ENCODE assay signal across 27 mouse cellular contexts in genomic region chr19:21860132-21860531, GRCm38 (mm10).
DNase-seq lines count a peak whose midpoint lies in the region; ATAC-seq lines count a peak whose summit lies in the region.
"Had no signal": no experiment of that assay in that cellular context is flagged by ENCODE, and none has a peak within 500 bp of the region (broad histone marks: within the 10 kb centered on the region; RNA-seq: fewer than 3 reads in every experiment).

No protein-coding gene starts in this region.

- H3K36me3 ChIP-seq in heart, embryonic 10.5 days: peaks cover 27% of the 10 kb centered on the region
- peaks cover 12% of the 10 kb centered on the region for H3K36me3 ChIP-seq in heart, embryonic 11.5 days (ENCODE audit: control insufficient read depth, insufficient read depth, low read length)

- DNase-seq in heart, embryonic 10.5 days (ENCODE audit: low spot score): no peak
- DNase-seq in A20 (ENCODE audit: low read depth, low spot score): peak; percentile 85
- peak; percentile 48 to 60 for DNase-seq in spleen, adult 18-20 months
- no peak for DNase-seq in kidney, postnatal 25 days
- DNase-seq in cerebellum, adult 9-10 months: no peak
- no peak for DNase-seq in layer of hippocampus, adult 18-20 months (ENCODE audit: low spot score in 2 of 2)
- DNase-seq: cerebellum, adult 11 months; cerebellum, postnatal 14 days; forebrain, postnatal 0 days; gastrocnemius, postnatal 14 days; kidney, adult 8-10 months; kidney, postnatal 14 days; layer of hippocampus, adult 9-11 months; left cerebral cortex, postnatal 4 days; liver; thymus, postnatal 25 days had no signal

- H3K4me3 ChIP-seq in heart, embryonic 10.5 days: no peak overlapping the region
- H3K4me3 ChIP-seq in heart, embryonic 11.5 days (ENCODE audit: low read depth, low read length): no peak overlapping the region
- H3K4me3 ChIP-seq: embryonic facial prominence, embryonic 12.5 days; hindbrain, embryonic 15.5 days; left cerebral cortex, adult 2 months; midbrain, embryonic 12.5 days; myocyte; neural tube, embryonic 13.5 days had no signal

- H3K4me2 ChIP-seq in heart, embryonic 11.5 days: no peak overlapping the region
- H3K4me2 ChIP-seq: embryonic facial prominence, embryonic 12.5 days; hindbrain, embryonic 15.5 days; midbrain, embryonic 12.5 days; neural tube, embryonic 13.5 days had no signal

- H3K27me3 ChIP-seq in heart, embryonic 10.5 days (ENCODE audit: insufficient read depth, poor library complexity, severe bottlenecking): no peaks in the 10 kb centered on the region
- H3K27me3 ChIP-seq in heart, embryonic 11.5 days (ENCODE audit: control insufficient read depth, insufficient read depth, low read length): no peaks in the 10 kb centered on the region
- H3K27me3 ChIP-seq: embryonic facial prominence, embryonic 12.5 days; hindbrain, embryonic 15.5 days; midbrain, embryonic 12.5 days; neural tube, embryonic 13.5 days; Patski had no signal

- H3K9me3 ChIP-seq in heart, embryonic 10.5 days: no peaks in the 10 kb centered on the region
- H3K9me3 ChIP-seq in heart, embryonic 11.5 days (replicated peaks; ENCODE audit: control insufficient read depth, low read length): no peaks in the 10 kb centered on the region
- H3K9me3 ChIP-seq: embryonic facial prominence, embryonic 12.5 days; G1E; hindbrain, embryonic 15.5 days; midbrain, embryonic 12.5 days; neural tube, embryonic 13.5 days had no signal

- WGBS in heart, embryonic 10.5 days: 77% methylated on average over 5 of the region's 5 CpGs
- WGBS in heart, embryonic 11.5 days (ENCODE audit: insufficient replicate concordance): 71% methylated on average over 5 of the region's 5 CpGs

- no peak for ATAC-seq in heart, embryonic 11.5 days (replicated peaks; ENCODE audit: insufficient number of reproducible peaks, low FRiP score, low TSS enrichment)
- ATAC-seq in megakaryocyte, adult 5-6 weeks (ENCODE audit: poor library complexity, severe bottlenecking): peak; percentile 71
- ATAC-seq: forebrain, postnatal 0 days; Patski had no signal

- 0 out of 2 replicates have a peak overlapping the region, but pooled peaks have one; percentile 0 for H3K27ac ChIP-seq in heart, embryonic 10.5 days
- no peak overlapping the region for H3K27ac ChIP-seq in heart, embryonic 11.5 days (ENCODE audit: low read depth, low read length)
- H3K27ac ChIP-seq: embryonic facial prominence, embryonic 12.5 days; hindbrain, embryonic 15.5 days; left cerebral cortex, adult 2 months; macrophage; midbrain, embryonic 12.5 days; neural tube, embryonic 13.5 days had no signal

- peaks cover 6% of the 10 kb centered on the region; the same call in 1 of the 2 replicates for H3K4me1 ChIP-seq in heart, embryonic 10.5 days
- H3K4me1 ChIP-seq in heart, embryonic 11.5 days (ENCODE audit: control insufficient read depth, insufficient read depth, low read length): peaks cover 9% of the 10 kb centered on the region; the same call in 1 of the 2 replicates
- H3K4me1 ChIP-seq: embryonic facial prominence, embryonic 12.5 days; hindbrain, embryonic 15.5 days; midbrain, embryonic 12.5 days; neural tube, embryonic 13.5 days had no signal

- H3K9ac ChIP-seq in heart, embryonic 11.5 days (ENCODE audit: low read depth, low read length): no peak overlapping the region
- H3K9ac ChIP-seq: embryonic facial prominence, embryonic 12.5 days; forebrain, postnatal 0 days; hindbrain, embryonic 15.5 days; midbrain, embryonic 12.5 days; neural tube, embryonic 13.5 days had no signal

Comparison
In these comparisons a context has a peak if more than half of its experiments do, and no peak if none do; other contexts are left out.
1. DNase-seq: peak in A20 (single experiment) and spleen, adult 18-20 months (2 of 2); none in heart, embryonic 10.5 days (single experiment), kidney, postnatal 25 days (0 of 2), cerebellum, adult 9-10 months (single experiment) and layer of hippocampus, adult 18-20 months (0 of 2).